Mouse (Mus musculus): ENCODE results near the gene Casz1.

DNA sequence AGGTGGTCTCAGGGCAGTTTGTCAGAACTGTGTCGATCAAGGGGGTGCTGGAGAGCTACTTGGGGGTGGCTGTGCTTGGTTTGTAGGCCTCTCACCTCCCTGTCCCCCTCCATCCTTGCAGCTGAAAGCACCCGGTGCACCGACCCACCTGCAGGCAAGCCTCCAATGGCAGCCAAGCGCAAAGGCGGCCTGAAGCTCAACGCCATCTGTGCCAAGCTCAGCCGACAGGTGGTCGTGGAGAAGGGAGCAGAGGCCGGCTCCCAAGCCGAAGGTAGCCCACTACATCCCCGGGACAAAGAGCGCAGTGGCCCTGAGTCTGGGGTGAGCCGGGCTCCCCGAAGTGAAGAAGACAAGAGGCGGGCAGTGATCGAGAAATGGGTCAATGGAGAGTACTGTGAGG, 124.6 kb downstream of the Casz1 start:
- TF ChIP-seq POLR2A (IDR thresholded peaks at IDR 0.05; ENCODE audit: insufficient read depth, low read depth, low read length): no peak
- TF ChIP-seq EP300 (IDR thresholded peaks at IDR 0.05; ENCODE audit: insufficient read depth, low read depth, low read length): no peak

Data from heart, adult 2 months (tissue).